ENCODE assay signal across 8 mouse cellular contexts in genomic region chr1:153191237-153191942, GRCm38 (mm10). TPM values are rescaled to one million over a fixed set of nuclear protein-coding genes. Genes with fewer than 3 reads are reported as not detected.
DNase-seq lines count a peak whose midpoint lies in the region; ATAC-seq lines count a peak whose summit lies in the region.

No protein-coding gene starts in this region.

- no peak for ATAC-seq in hindbrain, embryonic 16.5 days
- ATAC-seq in midbrain, embryonic 12.5 days (ENCODE audit: low FRiP score, low read depth), result peak; percentile 65

- 35% methylated on average over 15 of the region's 15 CpGs for WGBS in hindbrain, embryonic 16.5 days
- WGBS in midbrain, embryonic 12.5 days, result 60% methylated on average over 15 of the region's 15 CpGs

- no peaks in the 10 kb centered on the region for H3K27me3 ChIP-seq in hindbrain, embryonic 16.5 days (replicated peaks; ENCODE audit: control insufficient read depth, insufficient read depth, low read length)
- H3K27me3 ChIP-seq in midbrain, embryonic 12.5 days, result peaks cover 17% of the 10 kb centered on the region

- H3K4me3 ChIP-seq in brown adipose tissue, adult 24 weeks (ENCODE audit: insufficient read depth, low read depth, low read length), result peak overlapping the region; percentile 16; the same call in 1 of the 2 replicates
- H3K4me3 ChIP-seq in hindbrain, embryonic 16.5 days (ENCODE audit: low read length), result no peak overlapping the region
- H3K4me3 ChIP-seq in midbrain, embryonic 12.5 days, result no peak overlapping the region

- no peaks in the 10 kb centered on the region for H3K9me3 ChIP-seq in hindbrain, embryonic 16.5 days (ENCODE audit: control insufficient read depth, low read length)
- no peaks in the 10 kb centered on the region for H3K9me3 ChIP-seq in midbrain, embryonic 12.5 days

- no peak overlapping the region for H3K9ac ChIP-seq in hindbrain, embryonic 16.5 days (ENCODE audit: low read depth, low read length)
- H3K9ac ChIP-seq in midbrain, embryonic 12.5 days (replicated peaks), result no peak overlapping the region

- peak overlapping the region; percentile 47; the same call in 1 of the 2 replicates for H3K27ac ChIP-seq in brown adipose tissue, adult 24 weeks (replicated peaks; ENCODE audit: low read depth, low read length)
- H3K27ac ChIP-seq in hindbrain, embryonic 16.5 days (ENCODE audit: low read depth, low read length), result no peak overlapping the region
- peak overlapping the region; percentile 8; the same call in 1 of the 2 replicates for H3K27ac ChIP-seq in midbrain, embryonic 12.5 days (replicated peaks)

- H3K36me3 ChIP-seq in hindbrain, embryonic 16.5 days (ENCODE audit: control insufficient read depth, insufficient read depth, low read length), result no peaks in the 10 kb centered on the region
- H3K36me3 ChIP-seq in midbrain, embryonic 12.5 days, result no peaks in the 10 kb centered on the region

- DNase-seq in embryo, embryonic 11 days, result peak; percentile 28
- no peak for DNase-seq in embryo, embryonic 10 days (ENCODE audit: low spot score)
- no peak for DNase-seq in frontal cortex, postnatal 36 days (ENCODE audit: low spot score in 2 of 2)
- DNase-seq in urinary bladder, adult 18-20 months (ENCODE audit: low spot score in 2 of 2), result no peak
- no peak for DNase-seq in cerebellum, adult 18-20 months

- peak overlapping the region; percentile 29 for H3K4me2 ChIP-seq in hindbrain, embryonic 16.5 days (ENCODE audit: low read length)
- H3K4me2 ChIP-seq in midbrain, embryonic 12.5 days (replicated peaks), result no peak overlapping the region

- no peaks in the 10 kb centered on the region for H3K4me1 ChIP-seq in brown adipose tissue, adult 24 weeks (ENCODE audit: control insufficient read depth, insufficient read depth, insufficient read length, low read length)
- peaks cover 14% of the 10 kb centered on the region for H3K4me1 ChIP-seq in hindbrain, embryonic 16.5 days (ENCODE audit: control insufficient read depth, insufficient read depth, low read depth, low read length)
- peaks cover 18% of the 10 kb centered on the region for H3K4me1 ChIP-seq in midbrain, embryonic 12.5 days

RNA-seq across cellular contexts. Expression of gene Lamc2, which starts 5.1 kb away (rescaled TPM):
- 0.21 and 1.7 TPM in 2 replicates for polyA plus RNA-seq in brown adipose tissue, adult 24 weeks (2012; ENCODE audit: insufficient read depth, insufficient read length, missing spikeins)
- 2.5 and 2.6 TPM in 2 replicates for polyA plus RNA-seq in hindbrain, embryonic 16.5 days (2015; fragmentation: Nextera tagmentation; extraction: Ambion mirVana)
- 0.38 and 0.88 TPM in 2 replicates for polyA plus RNA-seq in midbrain, embryonic 12.5 days (2016; fragmentation: Nextera tagmentation; extraction: Ambion mirVana)
